Mouse (Mus musculus) kidney, embryonic 14.5 days (tissue): ENCODE measurements around the gene Brpf3. TPM values are rescaled to one million over a fixed set of nuclear protein-coding genes. Genes with fewer than 3 reads are reported as not detected.

Source experiments
- ATAC-seq: fragments of 200-750 bp; cut with Nextera tagmentation; 2 replicates; pipeline ENCODE4 v1.8.0; 2017; ENCODE audit warnings: moderate number of reproducible peaks, mild to moderate bottlenecking, moderate TSS enrichment, moderate library complexity; ENCODE audit not compliant: low FRiP score, low TSS enrichment
- H3K27ac ChIP-seq: fragments of 300-500 bp; sonication (generic); 2 replicates; pipeline ENCODE4 v1.5.1; 2014; ENCODE audit warnings: low read depth, mild to moderate bottlenecking, low read length, moderate library complexity, mixed read lengths
- H3K27me3 ChIP-seq: fragments of 300-500 bp; sonication (generic); 2 replicates; pipeline ENCODE4 v1.6.1; 2014; ENCODE audit warnings: mild to moderate bottlenecking, low read length; ENCODE audit not compliant: control insufficient read depth, insufficient read depth
- H3K36me3 ChIP-seq: fragments of 300-500 bp; sonication (generic); 2 replicates; pipeline ENCODE4 v1.6.1; 2014; ENCODE audit warnings: low read length, mixed read lengths; ENCODE audit not compliant: control insufficient read depth, insufficient read depth
- H3K4me1 ChIP-seq: fragments of 300-500 bp; sonication (generic); 2 replicates; pipeline ENCODE4 v1.6.1; 2014; ENCODE audit warnings: low read length, mixed read lengths; ENCODE audit not compliant: control insufficient read depth, insufficient read depth
- H3K4me2 ChIP-seq: fragments of 300-500 bp; sonication (generic); replicated peaks from 2 replicates; pipeline ENCODE4 v1.6.1; 2014; ENCODE audit warnings: low read depth, mild to moderate bottlenecking, low read length
- H3K4me3 ChIP-seq: fragments of 300-500 bp; sonication (generic); 2 replicates; pipeline ENCODE4 v1.5.1; 2014; ENCODE audit warnings: mild to moderate bottlenecking, low read length
- H3K9ac ChIP-seq: fragments of 300-500 bp; sonication (generic); 2 replicates; pipeline ENCODE4 v1.6.1; 2014; ENCODE audit warnings: low read depth, mild to moderate bottlenecking, low read length, moderate library complexity
- H3K9me3 ChIP-seq: fragments of 300-500 bp; sonication (generic); 2 replicates; pipeline ENCODE4 v1.6.1; 2016; ENCODE audit warnings: low read length; ENCODE audit not compliant: control insufficient read depth
- WGBS: fragments of 180-500 bp; shearing (Covaris S2); extraction: QIAGEN DNeasy Blood & Tissue Kit; methylation state at CpG from one replicate; pipeline ENCODE4 v1.1.7; 2014; 5-methylcytosine and 5-hydroxymethylcytosine counted together
- polyA plus RNA-seq: library from polyadenylated mRNA; unstranded; fragments of >200 nt; fragmentation: Nextera tagmentation; extraction: Ambion mirVana; gene quantifications from 2 replicates; pipeline ENCODE4 v1.2.1, GENCODE M21; 2014

The Brpf3 gene
- polyA plus RNA-seq, 1 experiment from 2014 or later: 16.2 TPM

GRCm38 (mm10) chr17:28781290-28782045 lies 19.4 kb upstream of the Brpf3 start:
- H3K4me3 ChIP-seq: no peak overlapping the region
- H3K36me3 ChIP-seq: peaks cover 3% of the 10 kb centered on the region; the same call in 1 of the 2 replicates
- 0 out of 2 replicates have a peak, but pooled peaks cover 6% of the 10 kb centered on the region for H3K4me1 ChIP-seq
- ATAC-seq: no peak
- H3K4me2 ChIP-seq: no peak overlapping the region
- no peak overlapping the region for H3K27ac ChIP-seq
- no peaks in the 10 kb centered on the region for H3K9me3 ChIP-seq
- WGBS: 50% methylated on average over 9 of the region's 9 CpGs
- H3K27me3 ChIP-seq: no peaks in the 10 kb centered on the region
- no peak overlapping the region for H3K9ac ChIP-seq

- Histone ChIP-seq H3K27ac (no peak overlapping the region), H3K27me3 (no peaks in the 10 kb centered on the region), H3K9ac (no peak overlapping the region), H3K36me3 (no peaks in the 10 kb centered on the region), H3K4me2 (no peak overlapping the region), H3K9me3 (no peaks in the 10 kb centered on the region), H3K4me3 (no peak overlapping the region), H3K4me1 (0 out of 2 replicates have a peak, but pooled peaks cover 6% of the 10 kb centered on the region)
- WGBS: 81% methylated on average over 3 of the region's 3 CpGs
- no peak for ATAC-seq
Observed at GRCm38 (mm10) chr17:28785036-28785435, 15.9 kb upstream of the Brpf3 start.

GRCm38 (mm10) chr17:28787507-28787906 lies 13.4 kb upstream of the Brpf3 start:
- Histone ChIP-seq H3K4me3 (no peak overlapping the region), H3K4me2 (no peak overlapping the region), H3K9me3 (no peaks in the 10 kb centered on the region), H3K27me3 (no peaks in the 10 kb centered on the region), H3K9ac (no peak overlapping the region), H3K4me1 (no peaks in the 10 kb centered on the region), H3K36me3 (no peaks in the 10 kb centered on the region), H3K27ac (no peak overlapping the region)
- 96% methylated on average over 12 of the region's 12 CpGs for WGBS
- ATAC-seq: no peak

GRCm38 (mm10) chr17:28797031-28797430 lies 3.9 kb upstream of the Brpf3 start:
- Histone ChIP-seq H3K9ac (no peak overlapping the region), H3K4me2 (no peak overlapping the region), H3K9me3 (peaks cover 6% of the 10 kb centered on the region; the same call in 1 of the 2 replicates), H3K4me3 (no peak overlapping the region), H3K36me3 (no peaks in the 10 kb centered on the region), H3K4me1 (peaks cover 13% of the 10 kb centered on the region; the same call in 1 of the 2 replicates), H3K27me3 (no peaks in the 10 kb centered on the region), H3K27ac (no peak overlapping the region)
- ATAC-seq: no peak
- 89% methylated on average over 4 of the region's 4 CpGs for WGBS

GRCm38 (mm10) chr17:28799291-28800160 lies 1.4 kb upstream of the Brpf3 start:
- H3K9ac ChIP-seq: peak overlapping the region; percentile 1; the same call in 1 of the 2 replicates
- WGBS: 7% methylated on average over 14 of the region's 14 CpGs
- peak overlapping the region; percentile 96; the same call in 1 of the 2 replicates for H3K27ac ChIP-seq

GRCm38 (mm10) chr17:28800281-28800670 lies 614 bp upstream of the Brpf3 start:
- H3K36me3 ChIP-seq: no peaks in the 10 kb centered on the region; the same call in 1 of the 2 replicates
- H3K27ac ChIP-seq: peak overlapping the region; percentile 96
- peak overlapping the region; percentile 100 for H3K9ac ChIP-seq
- H3K9me3 ChIP-seq: peaks cover 2% of the 10 kb centered on the region; the same call in 1 of the 2 replicates
- peak overlapping the region; percentile 84 for H3K4me3 ChIP-seq
- ATAC-seq: peak; percentile 61
- H3K4me2 ChIP-seq: peak overlapping the region; percentile 99
- no peaks in the 10 kb centered on the region for H3K27me3 ChIP-seq
- WGBS: 0% methylated on average over 15 of the region's 15 CpGs
- H3K4me1 ChIP-seq: peaks cover 13% of the 10 kb centered on the region; the same call in 1 of the 2 replicates

More at GRCm38 (mm10) chr17:28799291-28800160, 1.4 kb upstream of the Brpf3 start:
- Histone ChIP-seq H3K4me3 (peak overlapping the region; percentile 84), H3K9me3 (peaks cover 6% of the 10 kb centered on the region; the same call in 1 of the 2 replicates), H3K4me2 (peak overlapping the region; percentile 99), H3K36me3 (no peaks in the 10 kb centered on the region; the same call in 1 of the 2 replicates), H3K27me3 (no peaks in the 10 kb centered on the region), H3K4me1 (peaks cover 13% of the 10 kb centered on the region; the same call in 1 of the 2 replicates)
- ATAC-seq: no peak

GRCm38 (mm10) chr17:28801474-28802005 lies 650 bp downstream of the Brpf3 start:
- ATAC-seq: peak; percentile 97
- H3K4me3 ChIP-seq: peak overlapping the region; percentile 84
- peaks cover 13% of the 10 kb centered on the region; the same call in 1 of the 2 replicates for H3K4me1 ChIP-seq
- H3K4me2 ChIP-seq: peak overlapping the region; percentile 99
- H3K9me3 ChIP-seq: no peaks in the 10 kb centered on the region
- no peaks in the 10 kb centered on the region for H3K27me3 ChIP-seq
- H3K36me3 ChIP-seq: peaks cover 9% of the 10 kb centered on the region
- H3K27ac ChIP-seq: peak overlapping the region; percentile 96
- peak overlapping the region; percentile 100 for H3K9ac ChIP-seq
- WGBS: under 1% methylated on average over 37 of the region's 42 CpGs

- ATAC-seq: peak; percentile 24; the same call in 1 of the 2 replicates
- Histone ChIP-seq H3K9ac (peak overlapping the region; percentile 100), H3K36me3 (peaks cover 14% of the 10 kb centered on the region), H3K27me3 (no peaks in the 10 kb centered on the region), H3K4me1 (peaks cover 13% of the 10 kb centered on the region; the same call in 1 of the 2 replicates), H3K4me3 (peak overlapping the region; percentile 84), H3K9me3 (no peaks in the 10 kb centered on the region), H3K27ac (no peak overlapping the region), H3K4me2 (peak overlapping the region; percentile 89)
- 1% methylated on average over 18 of the region's 18 CpGs for WGBS
Observed at GRCm38 (mm10) chr17:28802006-28802481, 1.2 kb downstream of the Brpf3 start.
